Mouse (Mus musculus): ENCODE measurements around the gene Atxn7l3b. TPM values are rescaled to one million over a fixed set of nuclear protein-coding genes. Genes with fewer than 3 reads are reported as not detected.

The Atxn7l3b gene
- polyA plus RNA-seq, 1 experiment: 33.6 TPM

GRCm38 (mm10) chr10:112882789-112883687 is 45.8 kb downstream of the Atxn7l3b start:
- DNase-seq: no peak
- Histone ChIP-seq H3K4me3 (replicated peaks; ENCODE audit: extremely low read depth, low read depth, low read length) (no peak overlapping the region), H3K4me1 (ENCODE audit: control insufficient read depth, insufficient read depth, low read length) (no peaks in the 10 kb centered on the region)
- no peak for TF ChIP-seq CTCF (IDR thresholded peaks at IDR 0.05; ENCODE audit: insufficient read depth, low read length)
- no peak for TF ChIP-seq POLR2A (IDR thresholded peaks at IDR 0.05; ENCODE audit: borderline replicate concordance, extremely low read depth, low read depth, low read length)
- 27% methylated on average over 6 of the region's 6 CpGs for whole genome bisulfite sequencing

- no peak for DNase-seq
- WGBS: 85% methylated on average over 3 of the region's 3 CpGs
- Histone ChIP-seq H3K4me3 (replicated peaks; ENCODE audit: extremely low read depth, low read depth, low read length) (no peak overlapping the region), H3K4me1 (ENCODE audit: control insufficient read depth, insufficient read depth, low read length) (no peaks in the 10 kb centered on the region)
- TF ChIP-seq POLR2A (IDR thresholded peaks at IDR 0.05; ENCODE audit: borderline replicate concordance, extremely low read depth, low read depth, low read length) (no peak), CTCF (IDR thresholded peaks at IDR 0.05; ENCODE audit: insufficient read depth, low read length) (no peak)
Observed at GRCm38 (mm10) chr10:112882149-112882548, 46.7 kb downstream of the Atxn7l3b start.

DNA sequence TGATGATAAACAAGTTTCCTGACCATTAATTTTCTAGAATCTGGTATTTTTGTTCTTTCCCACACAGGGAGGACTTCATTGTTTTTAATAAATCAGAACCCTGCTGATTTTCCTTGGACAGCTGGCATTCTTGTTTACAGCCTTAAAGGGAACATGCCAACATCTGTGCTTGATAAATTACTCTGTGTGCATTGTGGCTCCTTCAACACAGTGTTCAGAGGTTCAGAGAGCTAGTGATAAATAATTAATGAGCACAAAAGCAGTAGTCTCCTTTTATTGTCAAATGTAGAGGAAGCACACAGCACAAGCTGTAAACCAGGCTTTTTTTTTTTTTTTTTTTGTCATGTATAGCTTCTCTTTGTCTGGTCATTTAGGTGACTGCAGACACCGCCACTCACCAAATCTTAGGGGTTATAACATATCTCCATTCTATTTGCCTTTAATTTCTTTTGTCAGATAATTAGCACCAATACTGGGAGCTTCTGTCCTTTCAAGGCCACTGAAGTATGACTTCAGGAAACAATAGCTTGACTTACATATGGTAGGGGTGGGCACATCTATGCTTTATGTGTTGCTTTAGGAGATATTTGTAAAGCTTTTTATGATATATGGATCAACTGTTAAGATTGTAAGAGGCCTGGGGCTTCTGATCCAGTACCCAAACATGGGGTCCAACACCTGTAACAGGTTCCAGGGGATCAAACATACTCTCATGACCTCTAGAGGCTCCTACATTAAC is 52.0 kb downstream of the Atxn7l3b start:
- Histone ChIP-seq H3K4me1 (ENCODE audit: control insufficient read depth, insufficient read depth, low read length) (no peaks in the 10 kb centered on the region), H3K4me3 (replicated peaks; ENCODE audit: extremely low read depth, low read depth, low read length) (no peak overlapping the region)
- TF ChIP-seq CTCF (IDR thresholded peaks at IDR 0.05; ENCODE audit: insufficient read depth, low read length): no peak
- TF ChIP-seq POLR2A (IDR thresholded peaks at IDR 0.05; ENCODE audit: borderline replicate concordance, extremely low read depth, low read depth, low read length): no peak
- WGBS: 80% methylated on average over 1 of the region's 1 CpGs
- no peak for DNase-seq
